Mouse (Mus musculus): ENCODE measurements around the gene Ssbp4.

The Ssbp4 gene

GRCm38 (mm10) chr8:70584606-70585257, 23.9 kb downstream of the Ssbp4 start:
- DNase-seq: no peak

GRCm38 (mm10) chr8:70583476-70584387, 24.9 kb downstream of the Ssbp4 start:
- no peak for DNase-seq

- no peak for DNase-seq
These were observed 31.5 kb downstream of the Ssbp4 start for GRCm38 (mm10) chr8:70577207-70577606.

GRCm38 (mm10) chr8:70574915-70575314, 33.8 kb downstream of the Ssbp4 start:
- no peak for DNase-seq

GRCm38 (mm10) chr8:70574302-70574701, 34.4 kb downstream of the Ssbp4 start:
- DNase-seq: no peak

GRCm38 (mm10) chr8:70570990-70571389, 37.7 kb downstream of the Ssbp4 start:
- no peak for DNase-seq

GRCm38 (mm10) chr8:70570360-70570759, 38.3 kb downstream of the Ssbp4 start:
- no peak for DNase-seq

- DNase-seq: no peak
These were observed 43.1 kb downstream of the Ssbp4 start for GRCm38 (mm10) chr8:70565561-70565960.

- DNase-seq: no peak
These were observed 43.9 kb downstream of the Ssbp4 start for GRCm38 (mm10) chr8:70564696-70565235.

- no peak for DNase-seq
These were observed 44.8 kb downstream of the Ssbp4 start for GRCm38 (mm10) chr8:70563763-70564387.

GRCm38 (mm10) chr8:70562802-70563201, 45.9 kb downstream of the Ssbp4 start:
- no peak for DNase-seq

- peak; percentile 43 for DNase-seq
These were observed 46.7 kb downstream of the Ssbp4 start for GRCm38 (mm10) chr8:70561809-70562535.

GRCm38 (mm10) chr8:70561357-70561756, 47.3 kb downstream of the Ssbp4 start:
- DNase-seq: no peak

- DNase-seq: no peak
These were observed 48.1 kb downstream of the Ssbp4 start for GRCm38 (mm10) chr8:70560564-70560963.

- DNase-seq: peak; percentile 45
These were observed 48.6 kb downstream of the Ssbp4 start for GRCm38 (mm10) chr8:70560096-70560495.

- DNase-seq: no peak
These were observed 49.7 kb downstream of the Ssbp4 start for GRCm38 (mm10) chr8:70558983-70559382.

- DNase-seq: no peak
These were observed 50.3 kb downstream of the Ssbp4 start for GRCm38 (mm10) chr8:70558334-70558733.

GRCm38 (mm10) chr8:70555079-70555747, 53.5 kb downstream of the Ssbp4 start:
- DNase-seq: no peak

- DNase-seq: no peak
These were observed 54.9 kb downstream of the Ssbp4 start for GRCm38 (mm10) chr8:70553740-70554139.

- no peak for DNase-seq
These were observed 55.8 kb downstream of the Ssbp4 start for GRCm38 (mm10) chr8:70552836-70553235.

- no peak for DNase-seq
These were observed 57.0 kb downstream of the Ssbp4 start for GRCm38 (mm10) chr8:70551558-70552161.
